Mouse (Mus musculus): ENCODE results near the gene Foxf1. TPM values are rescaled to one million over a fixed set of nuclear protein-coding genes. Genes with fewer than 3 reads are reported as not detected.

Gene Foxf1
- total and polyA plus RNA-seq, 3 experiments, result not detected

GRCm38 (mm10) chr8:121081398-121081797 lies 2.8 kb upstream of the Foxf1 start:
- in situ Hi-C loops (cut with MboI; ENCODE audit: low pct_ligation_motif_present, low pct_unique_long_range_greater_than_20kb, low sequenced_read_pairs), result no loop called here
- H3K27me3 ChIP-seq (replicated peaks), result peaks cover 66% of the 10 kb centered on the region
- peaks cover 29% of the 10 kb centered on the region for H3K9me3 ChIP-seq (replicated peaks; ENCODE audit: low read length)
- DNase-seq (ENCODE audit: extremely low read depth), result no peak
- H3K79me2 ChIP-seq (replicated peaks; ENCODE audit: control insufficient read depth, extremely low read depth, insufficient read depth, poor library complexity, severe bottlenecking), result no peaks in the 10 kb centered on the region
- no peak for TF ChIP-seq IRF4 (IDR thresholded peaks at IDR 0.05; ENCODE audit: low read depth, low read length)
- TF ChIP-seq NELFE (IDR thresholded peaks at IDR 0.05; ENCODE audit: low read depth, low read length), result no peak
- TF ChIP-seq BHLHE40 (IDR thresholded peaks at IDR 0.05; ENCODE audit: low read depth, low read length), result no peak
- dilution Hi-C loops (cut with MboI; ENCODE audit: extremely low pct_ligation_motif_present, extremely low pct_unique_long_range_greater_than_20kb, low sequenced_read_pairs), result no loop called here
- H3K4me3 ChIP-seq (replicated peaks in 1 of 3; ENCODE audit: low read depth in 2 of 3, low read length in 2 of 3, poor library complexity in 1 of 3), result no peak overlapping the region
- no peaks in the 10 kb centered on the region for H3K4me1 ChIP-seq (ENCODE audit: control insufficient read depth in 1 of 2, insufficient read depth in 2 of 2)
- H3K36me3 ChIP-seq (replicated peaks in 1 of 2; ENCODE audit: control insufficient read depth in 1 of 2, insufficient read depth in 1 of 2, low read length in 1 of 2), result no peaks in the 10 kb centered on the region
- H3K9ac ChIP-seq (ENCODE audit: insufficient read depth, low read depth), result no peak overlapping the region
- H3K27ac ChIP-seq (ENCODE audit: insufficient read depth, low read depth), result no peak overlapping the region
- no peak overlapping the region for H3K4me2 ChIP-seq (ENCODE audit: insufficient read depth, low read depth, poor library complexity, severe bottlenecking)

GRCm38 (mm10) chr8:121082218-121083092 lies 1.7 kb upstream of the Foxf1 start:
- TF ChIP-seq KAT2A (IDR thresholded peaks at IDR 0.05; ENCODE audit: insufficient replicate concordance, low read length) (no peak), HCFC1 (IDR thresholded peaks at IDR 0.05; ENCODE audit: low read depth, low read length) (no peak), E2F4 (IDR thresholded peaks at IDR 0.05; ENCODE audit: insufficient replicate concordance, low read depth, low read length) (no peak)
- no peak overlapping the region for H3K27ac ChIP-seq (ENCODE audit: insufficient read depth, low read depth)
- H3K79me2 ChIP-seq (replicated peaks; ENCODE audit: control insufficient read depth, extremely low read depth, insufficient read depth, poor library complexity, severe bottlenecking), result no peaks in the 10 kb centered on the region
- DNase-seq (ENCODE audit: extremely low read depth), result no peak
- H3K4me1 ChIP-seq (ENCODE audit: control insufficient read depth in 1 of 2, insufficient read depth in 2 of 2), result no peaks in the 10 kb centered on the region
- in situ Hi-C loops (cut with MboI; ENCODE audit: low pct_ligation_motif_present, low pct_unique_long_range_greater_than_20kb, low sequenced_read_pairs), result no loop called here
- no peak overlapping the region for H3K9ac ChIP-seq (ENCODE audit: insufficient read depth, low read depth)
- H3K9me3 ChIP-seq (replicated peaks; ENCODE audit: low read length), result peaks cover 29% of the 10 kb centered on the region
- no peaks in the 10 kb centered on the region for H3K36me3 ChIP-seq (replicated peaks in 1 of 2; ENCODE audit: control insufficient read depth in 1 of 2, insufficient read depth in 1 of 2, low read length in 1 of 2)
- peaks cover 66% of the 10 kb centered on the region for H3K27me3 ChIP-seq (replicated peaks)
- dilution Hi-C loops (cut with MboI; ENCODE audit: extremely low pct_ligation_motif_present, extremely low pct_unique_long_range_greater_than_20kb, low sequenced_read_pairs), result no loop called here
- H3K4me2 ChIP-seq (ENCODE audit: insufficient read depth, low read depth, poor library complexity, severe bottlenecking), result no peak overlapping the region
- no peak overlapping the region for H3K4me3 ChIP-seq (replicated peaks in 1 of 3; ENCODE audit: low read depth in 2 of 3, low read length in 2 of 3, poor library complexity in 1 of 3)

- Histone ChIP-seq H3K4me3 (replicated peaks in 1 of 3; ENCODE audit: low read depth in 2 of 3, low read length in 2 of 3, poor library complexity in 1 of 3) (no peak overlapping the region), H3K9ac (ENCODE audit: insufficient read depth, low read depth) (no peak overlapping the region), H3K9me3 (replicated peaks; ENCODE audit: low read length) (peaks cover 29% of the 10 kb centered on the region), H3K4me2 (ENCODE audit: insufficient read depth, low read depth, poor library complexity, severe bottlenecking) (no peak overlapping the region), H3K27me3 (replicated peaks) (peaks cover 65% of the 10 kb centered on the region), H3K27ac (ENCODE audit: insufficient read depth, low read depth) (no peak overlapping the region), H3K79me2 (replicated peaks; ENCODE audit: control insufficient read depth, extremely low read depth, insufficient read depth, poor library complexity, severe bottlenecking) (no peaks in the 10 kb centered on the region), H3K4me1 (ENCODE audit: control insufficient read depth in 1 of 2, insufficient read depth in 2 of 2) (no peaks in the 10 kb centered on the region), H3K36me3 (replicated peaks in 1 of 2; ENCODE audit: control insufficient read depth in 1 of 2, insufficient read depth in 1 of 2, low read length in 1 of 2) (no peaks in the 10 kb centered on the region)
- dilution Hi-C loops (cut with MboI; ENCODE audit: extremely low pct_ligation_motif_present, extremely low pct_unique_long_range_greater_than_20kb, low sequenced_read_pairs), result no loop called here
- TF ChIP-seq SIN3A (IDR thresholded peaks at IDR 0.05; ENCODE audit: low read length) (no peak), KAT2A (IDR thresholded peaks at IDR 0.05; ENCODE audit: insufficient replicate concordance, low read length) (no peak), CHD2 (IDR thresholded peaks at IDR 0.05; ENCODE audit: low read length) (no peak), RAD21 (IDR thresholded peaks at IDR 0.05; ENCODE audit: low read depth, low read length) (no peak), GABPA (IDR thresholded peaks at IDR 0.05; ENCODE audit: insufficient replicate concordance, low read depth, low read length) (no peak), USF2 (conservative IDR thresholded peaks at IDR 0.05; ENCODE audit: low read depth, low read length) (no peak), MEF2A (IDR thresholded peaks at IDR 0.05; ENCODE audit: borderline replicate concordance, low read depth, low read length) (no peak), JUN (IDR thresholded peaks at IDR 0.05; ENCODE audit: insufficient read depth, low read depth, low read length) (no peak), PAX5 (IDR thresholded peaks at IDR 0.05; ENCODE audit: low read length) (no peak), ZC3H11A (IDR thresholded peaks at IDR 0.05; ENCODE audit: low read depth, low read length) (no peak), MAFK (IDR thresholded peaks at IDR 0.05; ENCODE audit: insufficient replicate concordance, low read length) (no peak)
- in situ Hi-C loops (cut with MboI; ENCODE audit: low pct_ligation_motif_present, low pct_unique_long_range_greater_than_20kb, low sequenced_read_pairs), result no loop called here
- DNase-seq (ENCODE audit: extremely low read depth), result no peak
Observed at GRCm38 (mm10) chr8:121083093-121083935, 872 bp upstream of the Foxf1 start.

Measured in CH12.LX (cell line).